Mouse (Mus musculus): ENCODE results near the gene Rab20. TPM values are rescaled to one million over a fixed set of nuclear protein-coding genes. Genes with fewer than 3 reads are reported as not detected.

Gene Rab20
- polyA plus RNA-seq (2014; fragmentation: Illumina TruSeq; extraction: RNeasy Lipid Tissue Mini Kit (QIAGEN cat#74804); ENCODE audit: low read depth, low replicate concordance): 9.0 TPM

GRCm38 (mm10) chr8:11477811-11478761 is at the start of gene Rab20:
Gene Rab20 (minus strand): TSS chr8:11478710.

GRCm38 (mm10) chr8:11497017-11497990 is 18.8 kb upstream of the Rab20 start, which contains the start of gene Naxd:
Gene Naxd (plus strand): TSS chr8:11497506.

Other genes with a start within 250 kb of the Rab20 start
- gene Col4a2, start 165.9 kb downstream of the Rab20 start, polyA plus RNA-seq (2014; fragmentation: Illumina TruSeq; extraction: RNeasy Lipid Tissue Mini Kit (QIAGEN cat#74804); ENCODE audit: low read depth, low replicate concordance): 1.9 TPM
- gene Col4a1, start 165.9 kb downstream of the Rab20 start, polyA plus RNA-seq (2014; fragmentation: Illumina TruSeq; extraction: RNeasy Lipid Tissue Mini Kit (QIAGEN cat#74804); ENCODE audit: low read depth, low replicate concordance): 32.0 TPM
- 13.5 TPM for gene Naxd, start 18.8 kb upstream of the Rab20 start, polyA plus RNA-seq (2014; fragmentation: Illumina TruSeq; extraction: RNeasy Lipid Tissue Mini Kit (QIAGEN cat#74804); ENCODE audit: low read depth, low replicate concordance)
- gene Cars2, start 72.1 kb upstream of the Rab20 start, polyA plus RNA-seq (2014; fragmentation: Illumina TruSeq; extraction: RNeasy Lipid Tissue Mini Kit (QIAGEN cat#74804); ENCODE audit: low read depth, low replicate concordance): 10.3 TPM
- gene Ing1, start 76.9 kb upstream of the Rab20 start, polyA plus RNA-seq (2014; fragmentation: Illumina TruSeq; extraction: RNeasy Lipid Tissue Mini Kit (QIAGEN cat#74804); ENCODE audit: low read depth, low replicate concordance): 22.4 TPM
- 23.2 TPM for gene Ankrd10, start 157.0 kb upstream of the Rab20 start, polyA plus RNA-seq (2014; fragmentation: Illumina TruSeq; extraction: RNeasy Lipid Tissue Mini Kit (QIAGEN cat#74804); ENCODE audit: low read depth, low replicate concordance)
- not detected for gene 1700016D06Rik, start 222.4 kb upstream of the Rab20 start, polyA plus RNA-seq (2014; fragmentation: Illumina TruSeq; extraction: RNeasy Lipid Tissue Mini Kit (QIAGEN cat#74804); ENCODE audit: low read depth, low replicate concordance)
- 19.1 TPM for gene Arhgef7, start 249.0 kb upstream of the Rab20 start, polyA plus RNA-seq (2014; fragmentation: Illumina TruSeq; extraction: RNeasy Lipid Tissue Mini Kit (QIAGEN cat#74804); ENCODE audit: low read depth, low replicate concordance)

All from kidney, adult 10 weeks (tissue).